Mouse (Mus musculus) ovary, postnatal 10 days (tissue): ENCODE measurements around the gene Hic1.

Experiments
- DNase-seq: peaks from one replicate; pipeline ENCODE4 v3.0.0; 2022; ENCODE audit warnings: low spot score

The Hic1 gene

GRCm38 (mm10) chr11:75169405-75170080 is at the start of gene Hic1:
Gene Hic1, minus strand, starts transcription at chr11:75169519.
- no peak for DNase-seq

GRCm38 (mm10) chr11:75214081-75214950 is 45.0 kb upstream of the Hic1 start:
- no peak for DNase-seq

GRCm38 (mm10) chr11:75213372-75214080 is 44.2 kb upstream of the Hic1 start:
- DNase-seq = peak; percentile 23

GRCm38 (mm10) chr11:75212876-75213275 is 43.6 kb upstream of the Hic1 start:
- no peak for DNase-seq

- no peak for DNase-seq
Observed at GRCm38 (mm10) chr11:75212031-75212667, 42.8 kb upstream of the Hic1 start.

GRCm38 (mm10) chr11:75210755-75211154 is 41.4 kb upstream of the Hic1 start:
- no peak for DNase-seq

GRCm38 (mm10) chr11:75210093-75210492 is 40.8 kb upstream of the Hic1 start:
- no peak for DNase-seq

- DNase-seq = no peak
Observed at GRCm38 (mm10) chr11:75209363-75209762, 40.0 kb upstream of the Hic1 start.

- no peak for DNase-seq
Observed at GRCm38 (mm10) chr11:75206347-75206746, 37.0 kb upstream of the Hic1 start.

- DNase-seq = no peak
Observed at GRCm38 (mm10) chr11:75204472-75204871, 35.2 kb upstream of the Hic1 start.

- no peak for DNase-seq
Observed at GRCm38 (mm10) chr11:75203926-75204325, 34.6 kb upstream of the Hic1 start.

GRCm38 (mm10) chr11:75201721-75202120 is 32.4 kb upstream of the Hic1 start:
- no peak for DNase-seq

GRCm38 (mm10) chr11:75200935-75201334 is 31.6 kb upstream of the Hic1 start:
- DNase-seq = no peak

GRCm38 (mm10) chr11:75199951-75200350 is 30.6 kb upstream of the Hic1 start:
- DNase-seq = no peak

- no peak for DNase-seq
Observed at GRCm38 (mm10) chr11:75198792-75199191, 29.5 kb upstream of the Hic1 start.

- no peak for DNase-seq
Observed at GRCm38 (mm10) chr11:75197956-75198355, 28.6 kb upstream of the Hic1 start.

GRCm38 (mm10) chr11:75196131-75196530 is 26.8 kb upstream of the Hic1 start:
- DNase-seq = no peak

GRCm38 (mm10) chr11:75194850-75195461 is 25.6 kb upstream of the Hic1 start:
- no peak for DNase-seq

- DNase-seq = no peak
Observed at GRCm38 (mm10) chr11:75194121-75194849, 25.0 kb upstream of the Hic1 start.

- DNase-seq = peak; percentile 24
Observed at GRCm38 (mm10) chr11:75193256-75194071, 24.1 kb upstream of the Hic1 start, which contains the start of gene Rtn4rl1. Gene Rtn4rl1, plus strand, starts transcription at chr11:75193783.
